Mouse (Mus musculus) hindbrain, embryonic 16.5 days (tissue): Measurements from ENCODE around the gene Slc35f6. TPM values are rescaled to one million over a fixed set of nuclear protein-coding genes. Genes with fewer than 3 reads are reported as not detected.
"Not testable (repeated sequence)": the region's sequence is repeated elsewhere in the genome, so short reads cannot be mapped to it uniquely, and the experiment has no call there.

ENCODE experiments used
- ATAC-seq: fragments of 200-750 bp; cut with Nextera tagmentation; 2 replicates; pipeline ENCODE4 v1.8.0; 2017; ENCODE audit warnings: moderate TSS enrichment, moderate library complexity
- H3K27ac ChIP-seq: fragments of 300-500 bp; sonication (generic); 2 replicates; pipeline ENCODE4 v1.5.1; 2014; ENCODE audit warnings: low read depth, mild to moderate bottlenecking, control low read depth, low read length, moderate library complexity
- H3K27me3 ChIP-seq: fragments of 300-500 bp; sonication (generic); replicated peaks from 2 replicates; pipeline ENCODE4 v1.6.1; 2014; ENCODE audit warnings: low read length; ENCODE audit not compliant: control insufficient read depth, insufficient read depth
- H3K36me3 ChIP-seq: fragments of 300-500 bp; sonication (generic); 2 replicates; pipeline ENCODE4 v1.6.1; 2014; ENCODE audit warnings: mild to moderate bottlenecking, low read length, moderate library complexity, mixed read lengths; ENCODE audit not compliant: control insufficient read depth, insufficient read depth
- H3K4me1 ChIP-seq: fragments of 300-500 bp; sonication (generic); 2 replicates; pipeline ENCODE4 v1.6.1; 2014; ENCODE audit warnings: low read depth, low read length; ENCODE audit not compliant: control insufficient read depth, insufficient read depth
- H3K4me2 ChIP-seq: fragments of 300-500 bp; sonication (generic); 2 replicates; pipeline ENCODE4 v1.6.1; 2014; ENCODE audit warnings: mild to moderate bottlenecking, low read length, control low read depth, moderate library complexity
- H3K4me3 ChIP-seq: fragments of 300-500 bp; sonication (generic); 2 replicates; pipeline ENCODE4 v1.5.1; 2014; ENCODE audit warnings: mild to moderate bottlenecking, low read length, control low read depth, moderate library complexity
- H3K9ac ChIP-seq: fragments of 300-500 bp; sonication (generic); 2 replicates; pipeline ENCODE4 v1.6.1; 2014; ENCODE audit warnings: low read depth, mild to moderate bottlenecking, control low read depth, low read length, moderate library complexity
- H3K9me3 ChIP-seq: fragments of 300-500 bp; sonication (generic); 2 replicates; pipeline ENCODE4 v1.6.1; 2014; ENCODE audit warnings: mild to moderate bottlenecking, low read length, moderate library complexity; ENCODE audit not compliant: control insufficient read depth
- WGBS: fragments of 180-500 bp; shearing (Covaris S2); extraction: QIAGEN DNeasy Blood & Tissue Kit; methylation state at CpG from one replicate; pipeline ENCODE4 v1.1.7; 2014; 5-methylcytosine and 5-hydroxymethylcytosine counted together
- microRNA-seq: library from miRNA; unstranded; fragments of <30 nt; microRNA quantifications from one replicate; pipeline ENCODE4, GENCODE M21; 2017
- polyA plus RNA-seq: library from polyadenylated mRNA; unstranded; fragments of >200 nt; fragmentation: Nextera tagmentation; extraction: Ambion mirVana; gene quantifications from 2 replicates; pipeline ENCODE4 v1.2.1, GENCODE M21; 2015

Slc35f6 gene
- polyA plus RNA-seq, 1 experiment from 2014 or later: 33.6 TPM

GRCm38 (mm10) chr5:30686781-30687180, 39.0 kb downstream of the Slc35f6 start:
- Histone ChIP-seq H3K9me3 (no peaks in the 10 kb centered on the region), H3K27ac (no peak overlapping the region), H3K4me1 (no peaks in the 10 kb centered on the region), H3K4me3 (no peak overlapping the region), H3K9ac (no peak overlapping the region), H3K4me2 (no peak overlapping the region), H3K36me3 (no peaks in the 10 kb centered on the region), H3K27me3 (no peaks in the 10 kb centered on the region)
- ATAC-seq: no peak
- WGBS: 65% methylated on average over 3 of the region's 3 CpGs

GRCm38 (mm10) chr5:30700361-30701000, 52.7 kb downstream of the Slc35f6 start:
- Histone ChIP-seq H3K9ac (no peak overlapping the region), H3K4me3 (no peak overlapping the region), H3K27me3 (no peaks in the 10 kb centered on the region), H3K36me3 (no peaks in the 10 kb centered on the region), H3K4me2 (no peak overlapping the region), H3K4me1 (no peaks in the 10 kb centered on the region), H3K9me3 (no peaks in the 10 kb centered on the region), H3K27ac (no peak overlapping the region)
- 86% methylated on average over 8 of the region's 8 CpGs for WGBS
- ATAC-seq: no peak

- H3K4me2 ChIP-seq, H3K4me1 ChIP-seq, H3K27me3 ChIP-seq, H3K9ac ChIP-seq, H3K9me3 ChIP-seq, H3K4me3 ChIP-seq, ATAC-seq, H3K36me3 ChIP-seq, H3K27ac ChIP-seq: not testable (repeated sequence)
- 34% methylated on average over 4 of the region's 4 CpGs for WGBS
Observed at GRCm38 (mm10) chr5:30701373-30701772, 53.6 kb downstream of the Slc35f6 start.

GRCm38 (mm10) chr5:30701866-30702265, 54.1 kb downstream of the Slc35f6 start:
- no peak overlapping the region for H3K4me3 ChIP-seq
- H3K4me1 ChIP-seq: no peaks in the 10 kb centered on the region
- no peak for ATAC-seq
- H3K9ac ChIP-seq: no peak overlapping the region
- no peaks in the 10 kb centered on the region for H3K27me3 ChIP-seq
- H3K27ac ChIP-seq: no peak overlapping the region
- no peaks in the 10 kb centered on the region for H3K36me3 ChIP-seq
- 92% methylated on average over 3 of the region's 3 CpGs for WGBS
- H3K9me3 ChIP-seq: no peaks in the 10 kb centered on the region
- H3K4me2 ChIP-seq: no peak overlapping the region

Small RNA genes within 50 kb of the gene (microRNA-seq; reads per million reads assigned to microRNA genes)
- not detected for gene Mir5625

Other genes starting within 250 kb of the Slc35f6 start
- gene Otof, start 186.0 kb upstream of the Slc35f6 start, polyA plus RNA-seq: 7.7 and 8.8 TPM in 2 replicates
- 1.8 and 1.9 TPM in 2 replicates for gene 1700001C02Rik, start 181.9 kb upstream of the Slc35f6 start, polyA plus RNA-seq
- gene Cib4, start 102.1 kb upstream of the Slc35f6 start, polyA plus RNA-seq: not detected in 2 replicates
- gene Kcnk3, start 59.8 kb upstream of the Slc35f6 start, polyA plus RNA-seq: 8.0 and 10.6 TPM in 2 replicates
- 42.7 and 54.7 TPM in 2 replicates for gene Cenpa, start 18.8 kb downstream of the Slc35f6 start, polyA plus RNA-seq
- gene Dpysl5, start 63.6 kb downstream of the Slc35f6 start, polyA plus RNA-seq: 200 and 274 TPM in 2 replicates
- 151 and 153 TPM in 2 replicates for gene Mapre3, start 166.7 kb downstream of the Slc35f6 start, polyA plus RNA-seq
- 67.0 and 68.4 TPM in 2 replicates for gene Tmem214, start 220.1 kb downstream of the Slc35f6 start, polyA plus RNA-seq
- gene Agbl5, start 240.8 kb downstream of the Slc35f6 start, polyA plus RNA-seq: 19.1 and 23.1 TPM in 2 replicates